Mouse (Mus musculus) hindbrain, embryonic 11.5 days (tissue): ENCODE results near the gene Olfr692. TPM values are rescaled to one million over a fixed set of nuclear protein-coding genes. Genes with fewer than 3 reads are reported as not detected.

ENCODE experiments used
- ATAC-seq: fragments of 200-750 bp; cut with Nextera tagmentation; 2 replicates; pipeline ENCODE4 v1.8.0; 2017; ENCODE audit warnings: mild to moderate bottlenecking, moderate TSS enrichment, moderate library complexity; ENCODE audit not compliant: low FRiP score
- DNase-seq: peaks from one replicate; pipeline ENCODE4 v3.0.0-alpha.2; 2015; ENCODE audit warnings: low spot score
- H3K27ac ChIP-seq: fragments of 300-500 bp; sonication (generic); 2 replicates; pipeline ENCODE4 v1.5.1; 2014; ENCODE audit warnings: mild to moderate bottlenecking, low read depth, low read length
- H3K27me3 ChIP-seq: fragments of 300-500 bp; sonication (generic); 2 replicates; pipeline ENCODE4 v1.6.1; 2014; ENCODE audit warnings: mild to moderate bottlenecking, low read length, moderate library complexity, mixed read lengths; ENCODE audit not compliant: control insufficient read depth, insufficient read depth
- H3K36me3 ChIP-seq: fragments of 300-500 bp; sonication (generic); 2 replicates; pipeline ENCODE4 v1.6.1; 2014; ENCODE audit warnings: mild to moderate bottlenecking, low read length, moderate library complexity, mixed read lengths; ENCODE audit not compliant: control insufficient read depth, insufficient read depth
- H3K4me1 ChIP-seq: fragments of 300-500 bp; sonication (generic); replicated peaks from 2 replicates; pipeline ENCODE4 v1.6.1; 2014; ENCODE audit warnings: low read length, mixed read lengths; ENCODE audit not compliant: control insufficient read depth, insufficient read depth
- H3K4me2 ChIP-seq: fragments of 300-500 bp; sonication (generic); replicated peaks from 2 replicates; pipeline ENCODE4 v1.6.1; 2014; ENCODE audit warnings: mild to moderate bottlenecking, low read depth, low read length
- H3K4me3 ChIP-seq: fragments of 300-500 bp; sonication (generic); 2 replicates; pipeline ENCODE4 v1.5.1; 2014; ENCODE audit warnings: low read depth, low read length
- H3K9ac ChIP-seq: fragments of 300-500 bp; sonication (generic); 2 replicates; pipeline ENCODE4 v1.6.1; 2014; ENCODE audit warnings: low read depth, low read length
- H3K9me3 ChIP-seq: fragments of 300-500 bp; sonication (generic); 2 replicates; pipeline ENCODE4 v1.6.1; 2016; ENCODE audit warnings: low read length; ENCODE audit not compliant: control insufficient read depth
- WGBS: fragments of 180-500 bp; shearing (Covaris S2); extraction: QIAGEN DNeasy Blood & Tissue Kit; methylation state at CpG from one replicate; pipeline ENCODE4 v1.1.7; 2014; 5-methylcytosine and 5-hydroxymethylcytosine counted together
- polyA plus RNA-seq: library from polyadenylated mRNA; unstranded; fragments of >200 nt; fragmentation: Nextera tagmentation; extraction: Ambion mirVana; gene quantifications from 2 replicates; pipeline ENCODE4 v1.2.1, GENCODE M21; 2014

Gene Olfr692
- polyA plus RNA-seq, 1 experiment from 2014 or later, result not detected

- 89% methylated on average over 7 of the region's 7 CpGs for WGBS
- ATAC-seq, result no peak
- H3K4me3 ChIP-seq, result no peak overlapping the region
These were observed 48.5 kb downstream of the Olfr692 start for GRCm38 (mm10) chr7:105416529-105416928.

DNA sequence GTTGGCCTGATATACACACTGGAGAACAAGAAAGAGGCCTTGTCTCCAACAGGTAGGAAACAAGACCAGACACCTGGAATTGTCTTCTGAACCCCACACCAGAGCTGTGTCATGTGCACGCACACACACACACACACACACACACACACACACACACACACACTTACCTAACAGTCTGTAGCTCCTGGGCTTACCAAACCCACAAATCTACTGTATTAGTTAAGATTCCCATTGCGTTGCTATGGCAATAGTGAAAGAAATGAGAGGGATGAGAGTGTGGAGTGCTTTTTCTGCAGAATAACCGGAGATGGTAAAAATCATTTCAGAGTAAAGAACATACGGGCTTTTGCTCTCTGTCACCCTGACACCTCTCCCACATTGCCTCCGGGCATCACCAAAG lies 50.1 kb downstream of the Olfr692 start:
- DNase-seq (no peak), ATAC-seq (no peak)
- Histone ChIP-seq H3K4me2 (no peak overlapping the region), H3K4me3 (no peak overlapping the region), H3K27me3 (no peaks in the 10 kb centered on the region), H3K9ac (no peak overlapping the region), H3K4me1 (no peaks in the 10 kb centered on the region), H3K36me3 (no peaks in the 10 kb centered on the region), H3K9me3 (no peaks in the 10 kb centered on the region), H3K27ac (no peak overlapping the region)
- WGBS, result 88% methylated on average over 5 of the region's 5 CpGs

More at GRCm38 (mm10) chr7:105416529-105416928, 48.5 kb downstream of the Olfr692 start:
- Histone ChIP-seq H3K27me3 (no peaks in the 10 kb centered on the region), H3K9me3 (no peaks in the 10 kb centered on the region), H3K36me3 (no peaks in the 10 kb centered on the region), H3K4me2 (no peak overlapping the region), H3K4me1 (no peaks in the 10 kb centered on the region), H3K27ac (no peak overlapping the region), H3K9ac (no peak overlapping the region)
- no peak for DNase-seq

Other genes starting within 250 kb of the Olfr692 start
- not detected in 2 replicates for gene Olfr683, start 221.2 kb upstream of the Olfr692 start, polyA plus RNA-seq
- 0.06 TPM in 1 of 2 replicates, not detected in the other for gene Olfr684, start 204.6 kb upstream of the Olfr692 start, polyA plus RNA-seq
- not detected in 2 replicates for gene Olfr685, start 182.2 kb upstream of the Olfr692 start, polyA plus RNA-seq
- gene Olfr686, start 160.7 kb upstream of the Olfr692 start, polyA plus RNA-seq, result not detected in 2 replicates
- not detected in 2 replicates for gene Olfr688, start 80.1 kb upstream of the Olfr692 start, polyA plus RNA-seq
- gene Olfr689, start 57.1 kb upstream of the Olfr692 start, polyA plus RNA-seq, result not detected in 2 replicates
- not detected in 2 replicates for gene Olfr690, start 34.1 kb upstream of the Olfr692 start, polyA plus RNA-seq
- gene Olfr691, start 26.0 kb upstream of the Olfr692 start, polyA plus RNA-seq, result 0.39 TPM in 1 of 2 replicates, not detected in the other
- gene Gm5901, start 6.8 kb downstream of the Olfr692 start, polyA plus RNA-seq, result not detected in 2 replicates
- gene Fam160a2, start 31.8 kb downstream of the Olfr692 start, polyA plus RNA-seq, result 27.6 and 33.9 TPM in 2 replicates
- gene Cnga4, start 36.3 kb downstream of the Olfr692 start, polyA plus RNA-seq, result 0.15 TPM in 1 of 2 replicates, not detected in the other
- gene Cckbr, start 57.5 kb downstream of the Olfr692 start, polyA plus RNA-seq, result 0.13 and 0.17 TPM in 2 replicates
- 29.6 and 34.3 TPM in 2 replicates for gene Cavin3, start 114.1 kb downstream of the Olfr692 start, polyA plus RNA-seq
- gene Smpd1, start 186.1 kb downstream of the Olfr692 start, polyA plus RNA-seq, result 51.2 and 52.5 TPM in 2 replicates
- gene Apbb1, start 213.4 kb downstream of the Olfr692 start, polyA plus RNA-seq, result 94.6 and 112 TPM in 2 replicates
- not detected in 2 replicates for gene Hpx, start 231.9 kb downstream of the Olfr692 start, polyA plus RNA-seq